24 mouse cellular contexts compared by ENCODE assay signal in genomic region chr5:20699116-20699515, GRCm38 (mm10).
"Had no signal": no experiment of that assay in that cellular context is flagged by ENCODE, and none has a peak within 500 bp of the region (broad histone marks: within the 10 kb centered on the region; RNA-seq: fewer than 3 reads in every experiment).

No protein-coding gene starts in this region.

- H3K9me3 ChIP-seq: kidney, embryonic 15.5 days; limb, embryonic 15.5 days; lung, embryonic 15.5 days; midbrain, embryonic 12.5 days; midbrain, embryonic 15.5 days; neural tube, embryonic 13.5 days; stomach, embryonic 15.5 days had no signal

- H3K36me3 ChIP-seq: kidney, embryonic 15.5 days; limb, embryonic 12.5 days; limb, embryonic 15.5 days; lung, embryonic 15.5 days; midbrain, embryonic 12.5 days; midbrain, embryonic 15.5 days; stomach, embryonic 15.5 days had no signal

- H3K4me1 ChIP-seq: limb, embryonic 12.5 days had no signal

- H3K27ac ChIP-seq: kidney, embryonic 15.5 days; layer of hippocampus, adult 2 months; limb, embryonic 12.5 days; limb, embryonic 15.5 days; liver, embryonic 14.5 days; lung, embryonic 15.5 days; midbrain, embryonic 12.5 days; midbrain, embryonic 15.5 days; neural tube, embryonic 13.5 days; stomach, embryonic 15.5 days had no signal

- DNase-seq: kidney, adult 11 months; kidney, adult 8-10 months; kidney, postnatal 25 days; left cerebral cortex, postnatal 4 days; liver, postnatal 0 days; lung, postnatal 14 days; lung, postnatal 4 days; retina, postnatal 1 day; right cerebral cortex, postnatal 25 days; spleen, adult 18-20 months; thymus, adult 18-20 months; thymus, postnatal 36 days had no signal

- H3K9ac ChIP-seq: kidney, embryonic 15.5 days; limb, embryonic 12.5 days; limb, embryonic 15.5 days; liver, embryonic 14.5 days; liver, postnatal 0 days; lung, embryonic 15.5 days; midbrain, embryonic 12.5 days; midbrain, embryonic 15.5 days; neural tube, embryonic 13.5 days; stomach, embryonic 15.5 days had no signal

- ATAC-seq: liver, postnatal 0 days; midbrain, embryonic 15.5 days had no signal

- H3K27me3 ChIP-seq: kidney, embryonic 15.5 days; limb, embryonic 12.5 days; lung, embryonic 15.5 days; midbrain, embryonic 12.5 days; midbrain, embryonic 15.5 days; neural tube, embryonic 13.5 days; stomach, embryonic 15.5 days had no signal

- H3K4me3 ChIP-seq: kidney, embryonic 15.5 days; layer of hippocampus, adult 2 months; limb, embryonic 12.5 days; limb, embryonic 15.5 days; lung, embryonic 15.5 days; midbrain, embryonic 12.5 days; midbrain, embryonic 15.5 days; myocyte; neural tube, embryonic 13.5 days; stomach, embryonic 15.5 days had no signal

- H3K4me2 ChIP-seq: kidney, embryonic 15.5 days; limb, embryonic 12.5 days; limb, embryonic 15.5 days; liver, embryonic 11.5 days; lung, embryonic 15.5 days; midbrain, embryonic 12.5 days; midbrain, embryonic 15.5 days; neural tube, embryonic 13.5 days; stomach, embryonic 15.5 days had no signal
